Mouse (Mus musculus) ES-Bruce4 (cell line): ENCODE measurements around the gene Rpa2. TPM values are rescaled to one million over a fixed set of nuclear protein-coding genes. Genes with fewer than 3 reads are reported as not detected.
"Not testable (repeated sequence)": the region's sequence is repeated elsewhere in the genome, so short reads cannot be mapped to it uniquely, and the experiment has no call there.

Source experiments
- H3K27ac ChIP-seq: 2 replicates; pipeline ENCODE4 v1.5.1; 2012; ENCODE audit warnings: low read length, inconsistent platforms; ENCODE audit not compliant: insufficient read depth
- H3K27me3 ChIP-seq: 2 replicates; pipeline ENCODE4 v1.6.1; 2012; ENCODE audit warnings: mild to moderate bottlenecking, low read length, inconsistent platforms; ENCODE audit not compliant: control insufficient read depth, poor library complexity, insufficient read depth, severe bottlenecking
- H3K36me3 ChIP-seq: 2 replicates; pipeline ENCODE4 v1.6.1; 2012; ENCODE audit warnings: inconsistent platforms, mild to moderate bottlenecking, low read length, moderate library complexity; ENCODE audit not compliant: control insufficient read depth, poor library complexity, insufficient read depth, severe bottlenecking
- H3K4me1 ChIP-seq: one replicate; pipeline ENCODE4 v1.8.1; 2011; ENCODE audit warnings: low read length; ENCODE audit not compliant: control insufficient read depth, insufficient read depth
- H3K4me3 ChIP-seq: 2 replicates; pipeline ENCODE4 v1.5.1; 2011; ENCODE audit warnings: low read depth, mild to moderate bottlenecking, low read length
- H3K9ac ChIP-seq: 2 replicates; pipeline ENCODE4 v1.6.1; 2012; ENCODE audit warnings: low read depth, mild to moderate bottlenecking, inconsistent platforms; ENCODE audit not compliant: poor library complexity, severe bottlenecking
- H3K9me3 ChIP-seq: replicated peaks from 2 replicates; pipeline ENCODE4 v1.6.1; 2012; ENCODE audit warnings: mild to moderate bottlenecking, low read length, inconsistent platforms; ENCODE audit not compliant: control insufficient read depth, poor library complexity, insufficient read depth, severe bottlenecking
- CTCF ChIP-seq: IDR thresholded peaks from one replicate; pipeline ENCODE4 v1.8.1; 2011; ENCODE audit warnings: low read depth, low read length
- EP300 ChIP-seq: IDR thresholded peaks from 2 replicates; pipeline ENCODE4 v1.6.1; 2011; ENCODE audit warnings: low read depth, low read length; ENCODE audit not compliant: insufficient read depth
- POLR2A ChIP-seq: IDR thresholded peaks from one replicate; pipeline ENCODE4 v1.8.1; 2011; ENCODE audit warnings: low read length; ENCODE audit not compliant: insufficient read depth
- polyA plus RNA-seq: library from polyadenylated mRNA; stranded (reverse); fragments of >200 nt; gene quantifications from 2 replicates; pipeline ENCODE4 v1.2.4, GENCODE M21; 2011; ENCODE audit warnings: low read depth; ENCODE audit not compliant: missing spikeins, insufficient read depth, insufficient read length

Rpa2 gene
- polyA plus RNA-seq, 1 experiment = 78.2 TPM

- Histone ChIP-seq H3K27me3 (no peaks in the 10 kb centered on the region), H3K9me3 (no peaks in the 10 kb centered on the region), H3K4me3 (no peak overlapping the region), H3K9ac (no peak overlapping the region), H3K27ac (no peak overlapping the region), H3K4me1 (no peaks in the 10 kb centered on the region), H3K36me3 (no peaks in the 10 kb centered on the region)
- no peak for TF ChIP-seq POLR2A
- no peak for TF ChIP-seq CTCF
- TF ChIP-seq EP300 = no peak
Observed at GRCm38 (mm10) chr4:132794028-132794427, 25.9 kb downstream of the Rpa2 start.

GRCm38 (mm10) chr4:132794760-132795159, 26.6 kb downstream of the Rpa2 start:
- TF ChIP-seq POLR2A (no peak), EP300 (no peak), CTCF (no peak)
- Histone ChIP-seq H3K9ac (no peak overlapping the region), H3K36me3 (no peaks in the 10 kb centered on the region), H3K27ac (no peak overlapping the region), H3K4me1 (no peaks in the 10 kb centered on the region), H3K4me3 (no peak overlapping the region), H3K9me3 (no peaks in the 10 kb centered on the region), H3K27me3 (no peaks in the 10 kb centered on the region)

- no peak for TF ChIP-seq POLR2A
- no peak for TF ChIP-seq CTCF
- TF ChIP-seq EP300 = no peak
- Histone ChIP-seq H3K4me1 (no peaks in the 10 kb centered on the region), H3K9me3 (no peaks in the 10 kb centered on the region), H3K36me3 (no peaks in the 10 kb centered on the region), H3K9ac (no peak overlapping the region), H3K27ac (no peak overlapping the region), H3K4me3 (no peak overlapping the region), H3K27me3 (no peaks in the 10 kb centered on the region)
Observed at GRCm38 (mm10) chr4:132795171-132795570, 27.0 kb downstream of the Rpa2 start.

- TF ChIP-seq EP300 = no peak
- TF ChIP-seq CTCF = no peak
- TF ChIP-seq POLR2A = no peak
- Histone ChIP-seq H3K36me3 (no peaks in the 10 kb centered on the region), H3K4me1 (no peaks in the 10 kb centered on the region), H3K4me3 (peak within 1 kb of the TSS; percentile 81), H3K9me3 (no peaks in the 10 kb centered on the region), H3K27me3 (no peaks in the 10 kb centered on the region), H3K27ac (no peak within 1 kb of the TSS), H3K9ac (peak within 1 kb of the TSS; percentile 12; the same call in 1 of the 2 replicates)
Observed at GRCm38 (mm10) chr4:132796196-132796886, 28.2 kb downstream of the Rpa2 start, which contains the start of gene Themis2. TSS of gene Themis2 (minus strand) at chr4:132796387.

- Histone ChIP-seq H3K9me3 (no peaks in the 10 kb centered on the region), H3K4me1 (no peaks in the 10 kb centered on the region), H3K27ac (no peak overlapping the region), H3K4me3 (no peak overlapping the region), H3K27me3 (no peaks in the 10 kb centered on the region), H3K36me3 (no peaks in the 10 kb centered on the region), H3K9ac (no peak overlapping the region)
- TF ChIP-seq EP300 (no peak), CTCF (no peak), POLR2A (no peak)
Observed at GRCm38 (mm10) chr4:132797461-132797860, 29.3 kb downstream of the Rpa2 start.

GRCm38 (mm10) chr4:132798028-132798427, 29.9 kb downstream of the Rpa2 start:
- H3K4me1 ChIP-seq = no peaks in the 10 kb centered on the region
- H3K27me3 ChIP-seq = no peaks in the 10 kb centered on the region
- no peaks in the 10 kb centered on the region for H3K9me3 ChIP-seq
- no peak for TF ChIP-seq CTCF
- TF ChIP-seq POLR2A = no peak
- no peak for TF ChIP-seq EP300
- H3K9ac ChIP-seq = no peak overlapping the region
- no peak overlapping the region for H3K27ac ChIP-seq
- H3K4me3 ChIP-seq = no peak overlapping the region
- H3K36me3 ChIP-seq = no peaks in the 10 kb centered on the region

GRCm38 (mm10) chr4:132798666-132799065, 30.5 kb downstream of the Rpa2 start:
- H3K36me3 ChIP-seq, H3K27ac ChIP-seq, H3K9me3 ChIP-seq, H3K27me3 ChIP-seq, H3K9ac ChIP-seq, H3K4me1 ChIP-seq, H3K4me3 ChIP-seq: not testable (repeated sequence)
